Mouse (Mus musculus): ENCODE data around the gene Cpped1. TPM values are rescaled to one million over a fixed set of nuclear protein-coding genes. Genes with fewer than 3 reads are reported as not detected.

The Cpped1 gene
- 5.9 TPM for polyA plus RNA-seq (2017; shearing (Covaris generic))

DNA sequence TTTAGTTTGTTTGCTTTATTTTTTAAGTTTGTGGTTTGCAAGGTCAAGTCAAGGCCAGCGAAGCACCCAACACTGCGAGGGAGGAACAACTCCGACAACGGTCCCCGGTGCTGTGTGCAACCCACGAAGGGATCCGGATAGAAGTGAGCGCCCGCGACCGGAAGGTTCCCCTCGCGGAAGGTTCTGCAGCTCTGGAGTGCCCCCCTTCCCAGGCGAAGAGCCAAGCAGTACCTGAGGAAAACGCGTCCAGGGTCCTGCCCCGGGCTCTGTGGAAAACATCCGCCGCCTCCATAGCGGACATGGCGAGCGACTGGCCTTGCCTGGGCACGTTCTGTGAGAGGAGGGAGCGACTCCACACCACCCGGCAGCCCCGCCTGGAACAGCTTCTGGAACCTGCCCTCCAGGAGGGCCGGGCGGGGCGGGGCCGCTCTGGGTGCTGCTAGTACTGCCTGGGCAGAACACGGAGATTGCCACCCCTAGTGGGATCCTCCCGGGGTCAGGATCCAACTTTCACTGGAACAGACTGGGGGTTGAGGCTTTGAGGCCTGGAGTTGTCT is at the start of gene Cpped1:
Gene Cpped1, minus strand, starts transcription at position 411 of the 557 bp plus-strand sequence.

Other genes with a start within 250 kb of the Cpped1 start
- not detected for gene Shisa9, start 74.7 kb upstream of the Cpped1 start, polyA plus RNA-seq (2017; shearing (Covaris generic))